Mouse (Mus musculus) hindbrain, postnatal 0 days (tissue): ENCODE results near the gene Ndufb8. TPM values are rescaled to one million over a fixed set of nuclear protein-coding genes. Genes with fewer than 3 reads are reported as not detected.

Experiments used
- ATAC-seq: fragments of 200-750 bp; cut with Nextera tagmentation; 2 replicates; pipeline ENCODE4 v1.8.0; 2017; ENCODE audit warnings: mild to moderate bottlenecking, moderate TSS enrichment, moderate library complexity
- DNase-seq: peaks from one replicate; pipeline ENCODE4 v3.0.0-alpha.2; 2015; ENCODE audit warnings: low spot score
- H3K27ac ChIP-seq: fragments of 300-500 bp; sonication (generic); 2 replicates; pipeline ENCODE4 v1.5.1; 2014; ENCODE audit warnings: mild to moderate bottlenecking
- H3K27me3 ChIP-seq: fragments of 300-500 bp; sonication (generic); 2 replicates; pipeline ENCODE4 v1.6.1; 2014; ENCODE audit warnings: low read length, mixed read lengths; ENCODE audit not compliant: insufficient read depth
- H3K36me3 ChIP-seq: fragments of 300-500 bp; sonication (generic); 2 replicates; pipeline ENCODE4 v1.6.1; 2014; ENCODE audit warnings: low read length, mixed read lengths; ENCODE audit not compliant: insufficient read depth
- H3K4me1 ChIP-seq: fragments of 300-500 bp; sonication (generic); 2 replicates; pipeline ENCODE4 v1.6.1; 2014; ENCODE audit warnings: antibody characterized with exemption, low read length, mixed read lengths; ENCODE audit not compliant: insufficient read depth
- H3K4me2 ChIP-seq: fragments of 300-500 bp; sonication (generic); 2 replicates; pipeline ENCODE4 v1.6.1; 2014; ENCODE audit warnings: low read depth, mild to moderate bottlenecking, low read length, moderate library complexity, mixed read lengths
- H3K4me3 ChIP-seq: fragments of 300-500 bp; sonication (generic); 2 replicates; pipeline ENCODE4 v1.5.1; 2014; ENCODE audit warnings: low read length
- H3K9ac ChIP-seq: fragments of 300-500 bp; sonication (generic); replicated peaks from 2 replicates; pipeline ENCODE4 v1.6.1; 2014; ENCODE audit warnings: mild to moderate bottlenecking, low read length, moderate library complexity, mixed read lengths
- H3K9me3 ChIP-seq: fragments of 300-500 bp; sonication (generic); 2 replicates; pipeline ENCODE4 v1.6.1; 2016; ENCODE audit warnings: low read length, mixed read lengths
- CTCF ChIP-seq: IDR thresholded peaks from 2 replicates; pipeline ENCODE4 v1.5.1; 2016; ENCODE audit warnings: antibody characterized with exemption, control low read depth, low read depth
- WGBS: fragments of 180-500 bp; shearing (Covaris S2); extraction: QIAGEN DNeasy Blood & Tissue Kit; methylation state at CpG from one replicate; pipeline ENCODE4 v1.1.7; 2014; 5-methylcytosine and 5-hydroxymethylcytosine counted together
- polyA plus RNA-seq: library from polyadenylated mRNA; unstranded; fragments of >200 nt; fragmentation: Nextera tagmentation; extraction: Ambion mirVana; gene quantifications from 2 replicates; pipeline ENCODE4 v1.2.1, GENCODE M21; 2015
- total RNA-seq: library from RNA; depleted of rRNA; stranded (reverse); fragments of >200 nt; gene quantifications from 2 replicates; pipeline ENCODE4 v1.2.3, GENCODE M21; 2014; rRNA removed

Gene Ndufb8
- 500 and 558 TPM in 2 replicates for total RNA-seq
- polyA plus RNA-seq: 932 and 959 TPM in 2 replicates

- H3K27ac ChIP-seq: peak within 1 kb of the TSS; percentile 84
- peak; percentile 95 for DNase-seq
- peaks cover 25% of the 10 kb centered on the region for H3K36me3 ChIP-seq
- H3K9me3 ChIP-seq: no peaks in the 10 kb centered on the region
- H3K4me2 ChIP-seq: peak within 1 kb of the TSS; percentile 83
- peak within 1 kb of the TSS; percentile 90 for H3K9ac ChIP-seq
- TF ChIP-seq CTCF: no peak
- peaks cover 7% of the 10 kb centered on the region for H3K4me1 ChIP-seq
- under 1% methylated on average over 50 of the region's 50 CpGs for WGBS
- ATAC-seq: peak; percentile 89
- no peaks in the 10 kb centered on the region for H3K27me3 ChIP-seq
- peak within 1 kb of the TSS; percentile 93 for H3K4me3 ChIP-seq
These were observed at the start of gene Ndufb8 for GRCm38 (mm10) chr19:44554861-44555590. Gene Ndufb8, minus strand, starts transcription at chr19:44555440.

GRCm38 (mm10) chr19:44594180-44594579 is 38.9 kb upstream of the Ndufb8 start:
- no peaks in the 10 kb centered on the region for H3K9me3 ChIP-seq
- H3K4me2 ChIP-seq: no peak overlapping the region
- H3K4me3 ChIP-seq: no peak overlapping the region
- TF ChIP-seq CTCF: no peak
- no peak overlapping the region for H3K9ac ChIP-seq
- WGBS: 95% methylated on average over 14 of the region's 14 CpGs
- no peak for ATAC-seq
- no peaks in the 10 kb centered on the region for H3K27me3 ChIP-seq
- DNase-seq: no peak
- H3K4me1 ChIP-seq: no peaks in the 10 kb centered on the region
- no peaks in the 10 kb centered on the region for H3K36me3 ChIP-seq
- H3K27ac ChIP-seq: no peak overlapping the region

GRCm38 (mm10) chr19:44591638-44592037 is 36.4 kb upstream of the Ndufb8 start:
- Histone ChIP-seq H3K27ac (no peak overlapping the region), H3K4me2 (no peak overlapping the region), H3K4me3 (no peak overlapping the region), H3K9ac (no peak overlapping the region), H3K27me3 (no peaks in the 10 kb centered on the region), H3K4me1 (no peaks in the 10 kb centered on the region), H3K9me3 (no peaks in the 10 kb centered on the region), H3K36me3 (no peaks in the 10 kb centered on the region)
- WGBS: 72% methylated on average over 6 of the region's 6 CpGs
- TF ChIP-seq CTCF: no peak
- DNase-seq (no peak), ATAC-seq (no peak)

GRCm38 (mm10) chr19:44590992-44591391 is 35.8 kb upstream of the Ndufb8 start:
- DNase-seq (no peak), ATAC-seq (no peak)
- Histone ChIP-seq H3K9me3 (no peaks in the 10 kb centered on the region), H3K36me3 (no peaks in the 10 kb centered on the region), H3K4me2 (no peak overlapping the region), H3K27me3 (no peaks in the 10 kb centered on the region), H3K9ac (no peak overlapping the region), H3K4me1 (no peaks in the 10 kb centered on the region), H3K27ac (no peak overlapping the region), H3K4me3 (no peak overlapping the region)
- no peak for TF ChIP-seq CTCF
- WGBS: 66% methylated on average over 18 of the region's 18 CpGs

- DNase-seq (no peak), ATAC-seq (no peak)
- Histone ChIP-seq H3K4me3 (no peak overlapping the region), H3K36me3 (no peaks in the 10 kb centered on the region), H3K4me1 (no peaks in the 10 kb centered on the region), H3K9me3 (no peaks in the 10 kb centered on the region), H3K9ac (no peak overlapping the region), H3K4me2 (no peak overlapping the region), H3K27me3 (no peaks in the 10 kb centered on the region), H3K27ac (no peak overlapping the region)
- WGBS: 62% methylated on average over 7 of the region's 7 CpGs
- TF ChIP-seq CTCF: no peak
These were observed 34.5 kb upstream of the Ndufb8 start for GRCm38 (mm10) chr19:44589591-44590223.

GRCm38 (mm10) chr19:44588036-44588435 is 32.8 kb upstream of the Ndufb8 start:
- no peak overlapping the region for H3K4me3 ChIP-seq
- H3K27me3 ChIP-seq: no peaks in the 10 kb centered on the region
- no peak for TF ChIP-seq CTCF
- no peak for ATAC-seq
- no peaks in the 10 kb centered on the region for H3K4me1 ChIP-seq
- no peak overlapping the region for H3K9ac ChIP-seq
- H3K36me3 ChIP-seq: no peaks in the 10 kb centered on the region
- no peaks in the 10 kb centered on the region for H3K9me3 ChIP-seq
- no peak overlapping the region for H3K27ac ChIP-seq
- DNase-seq: no peak
- H3K4me2 ChIP-seq: no peak overlapping the region
- WGBS: 27% methylated on average over 4 of the region's 4 CpGs
